Mouse (Mus musculus) cortical plate, adult 2 months (tissue): ENCODE measurements around the gene 7530416G11Rik.

Experiments used
- CTCF ChIP-seq: fragments of 200-500 bp; IDR thresholded peaks from 2 replicates; pipeline ENCODE4 v1.5.1; 2011; ENCODE audit warnings: mild to moderate bottlenecking, control low read depth, low read length; ENCODE audit not compliant: insufficient read depth; ENCODE audit errors: extremely low read depth
- POLR2A ChIP-seq: fragments of 200-500 bp; IDR thresholded peaks from 2 replicates; pipeline ENCODE4 v1.6.1; 2011; ENCODE audit warnings: mild to moderate bottlenecking, low read length, control low read depth; ENCODE audit not compliant: insufficient read depth; ENCODE audit errors: extremely low read depth

DNA sequence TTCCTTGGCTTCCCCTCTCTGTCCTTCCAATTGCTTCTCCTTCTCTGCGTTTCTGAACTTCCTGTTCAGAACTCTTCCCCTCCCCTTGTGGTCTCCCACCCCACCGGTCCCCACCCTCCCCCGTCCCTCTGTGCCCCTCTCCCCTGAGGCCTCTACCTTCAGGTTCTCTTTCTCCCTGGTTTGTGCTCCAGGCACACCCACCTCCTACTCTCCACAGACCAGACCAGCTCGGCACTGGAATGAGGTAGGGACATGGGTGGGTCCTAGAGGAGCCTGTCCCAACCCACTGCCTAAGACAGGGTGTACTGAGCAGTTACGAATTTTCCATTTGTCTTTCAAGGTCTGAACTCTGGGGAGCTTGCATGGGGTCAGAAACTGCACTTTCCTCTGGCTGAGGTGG lies 23.1 kb downstream of the 7530416G11Rik start:
- no peak for TF ChIP-seq CTCF
- no peak for TF ChIP-seq POLR2A
